Mouse (Mus musculus): ENCODE data around the gene Acod1.

DNA sequence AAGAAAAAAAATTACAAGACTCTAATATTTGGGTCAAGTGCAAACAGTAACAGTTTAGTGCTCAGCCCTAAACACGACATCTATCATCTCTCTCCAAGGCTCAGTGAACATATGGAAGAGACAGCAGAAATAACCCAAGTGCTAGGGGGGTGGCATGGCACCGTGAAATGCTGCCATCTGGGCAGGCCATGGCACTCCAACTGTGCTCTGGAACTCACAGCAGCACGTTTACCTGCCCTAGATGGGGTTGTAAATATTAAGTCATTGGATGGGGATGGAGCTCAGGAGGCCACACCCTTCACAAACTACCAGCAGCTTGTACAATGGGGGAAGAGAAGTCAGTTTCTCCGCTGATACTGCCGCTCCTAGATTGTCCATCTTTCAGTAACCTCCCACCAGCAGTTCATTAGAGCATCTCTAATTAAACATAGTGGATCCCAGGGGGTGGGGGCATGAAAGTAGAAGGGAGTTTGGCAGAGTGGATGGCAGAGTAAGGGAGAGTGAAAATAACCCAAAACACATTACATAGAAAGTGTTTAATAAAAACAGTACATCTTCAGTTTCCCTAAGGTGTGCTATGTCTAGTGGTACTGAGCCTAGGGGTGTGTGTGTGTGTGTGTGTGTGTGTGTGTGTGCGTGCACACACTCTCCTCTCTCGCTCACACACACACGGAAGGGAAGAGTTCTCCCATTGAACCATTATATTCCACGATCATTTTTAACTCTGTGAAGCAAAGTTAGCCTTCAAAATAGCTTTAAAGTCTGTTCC, 32.6 kb downstream of the Acod1 start:
- TF ChIP-seq POLR2A (IDR thresholded peaks at IDR 0.05; ENCODE audit: extremely low read depth, insufficient read depth, low read length) (no peak), CTCF (IDR thresholded peaks at IDR 0.05; ENCODE audit: low read depth, low read length) (no peak)

Data from liver, adult 2 months (tissue).